Mouse (Mus musculus) liver, embryonic 14.5 days (tissue): Measurements from ENCODE around the gene Npr2. TPM values are rescaled to one million over a fixed set of nuclear protein-coding genes. Genes with fewer than 3 reads are reported as not detected.
A peak's percentile ranks its signal among the peaks of the same experiment; 100 is the strongest.

ENCODE experiments used
- ATAC-seq: fragments of 200-750 bp; cut with Nextera tagmentation; 2 replicates; pipeline ENCODE4 v1.8.0; 2017; ENCODE audit warnings: moderate number of reproducible peaks, mild to moderate bottlenecking, moderate library complexity; ENCODE audit not compliant: insufficient read depth
- DNase-seq, 3 experiments: peaks; one replicate each; pipeline ENCODE4 v3.0.0-alpha.2; 2012 to 2013; ENCODE audit warnings: low read depth in 3 of 3, low spot score in 3 of 3
- H3K27ac ChIP-seq: fragments of 300-500 bp; sonication (generic); 2 replicates; pipeline ENCODE4 v1.5.1; 2014; ENCODE audit warnings: moderate library complexity, mild to moderate bottlenecking, control low read depth, inconsistent platforms
- H3K27me3 ChIP-seq: fragments of 300-500 bp; sonication (generic); 2 replicates; pipeline ENCODE4 v1.6.1; 2014; ENCODE audit warnings: mild to moderate bottlenecking, low read length, moderate library complexity; ENCODE audit not compliant: control insufficient read depth, insufficient read depth
- H3K36me3 ChIP-seq: fragments of 300-500 bp; sonication (generic); replicated peaks from 2 replicates; pipeline ENCODE4 v1.6.1; 2014; ENCODE audit warnings: low read depth; ENCODE audit not compliant: control insufficient read depth, insufficient read depth
- H3K4me1 ChIP-seq, 2 experiments: fragments of 200-500 bp in 1 of 2; fragments of 300-500 bp in 1 of 2; sonication (generic) in 1 of 2; replicated peaks; 2 replicates each; pipeline ENCODE4 v1.6.1; 2012 to 2014; ENCODE audit warnings: antibody characterized with exemption in 1 of 2, inconsistent platforms in 1 of 2, low read length in 1 of 2; ENCODE audit not compliant: control insufficient read depth in 2 of 2, insufficient read depth in 2 of 2
- H3K4me2 ChIP-seq: fragments of 300-500 bp; sonication (generic); 2 replicates; pipeline ENCODE4 v1.6.1; 2014; ENCODE audit warnings: low read depth, mild to moderate bottlenecking, control low read depth, moderate library complexity
- H3K4me3 ChIP-seq, 2 experiments: fragments of 200-500 bp in 1 of 2; fragments of 300-500 bp in 1 of 2; sonication (generic) in 1 of 2; 2 replicates each; pipeline ENCODE4 v1.5.1; 2012 to 2014; ENCODE audit warnings: low read depth in 2 of 2, low read length in 2 of 2, mild to moderate bottlenecking in 2 of 2, control low read depth in 1 of 2, inconsistent platforms in 1 of 2, moderate library complexity in 1 of 2; ENCODE audit not compliant: insufficient read depth in 1 of 2
- H3K9ac ChIP-seq: fragments of 300-500 bp; sonication (generic); replicated peaks from 2 replicates; pipeline ENCODE4 v1.6.1; 2014; ENCODE audit warnings: mild to moderate bottlenecking, control low read depth, moderate library complexity
- H3K9me3 ChIP-seq: fragments of 300-500 bp; sonication (generic); 2 replicates; pipeline ENCODE4 v1.6.1; 2016; ENCODE audit warnings: low read length, mixed read lengths; ENCODE audit not compliant: control insufficient read depth
- CTCF ChIP-seq: IDR thresholded peaks from 2 replicates; pipeline ENCODE4 v1.5.1; 2016; ENCODE audit warnings: antibody characterized with exemption, low read depth, control low read depth
- EP300 ChIP-seq: IDR thresholded peaks from 2 replicates; pipeline ENCODE4 v1.6.1; 2016; ENCODE audit warnings: antibody characterized with exemption, low read depth
- WGBS: fragments of 180-500 bp; shearing (Covaris S2); extraction: QIAGEN DNeasy Blood & Tissue Kit; methylation state at CpG from one replicate; pipeline ENCODE4 v1.1.7; 2014; ENCODE audit not compliant: insufficient replicate concordance; 5-methylcytosine and 5-hydroxymethylcytosine counted together
- microRNA-seq: library from miRNA; unstranded; fragments of <30 nt; microRNA quantifications from one replicate; pipeline ENCODE4, GENCODE M21; 2016
- polyA plus RNA-seq, 2 experiments: library from polyadenylated mRNA; depleted of rRNA in 1 of 2; stranded (reverse) in 1 of 2; unstranded in 1 of 2; fragments of >200 nt; fragmentation: Nextera tagmentation in 1 of 2; extraction: Ambion mirVana in 1 of 2; gene quantifications; 2 replicates each; pipeline versions ENCODE4 v1.2.1 to v1.2.3; 2012 to 2014

Gene Npr2
- polyA plus RNA-seq, 2 experiments: 0.72 to 1.7 TPM

DNA sequence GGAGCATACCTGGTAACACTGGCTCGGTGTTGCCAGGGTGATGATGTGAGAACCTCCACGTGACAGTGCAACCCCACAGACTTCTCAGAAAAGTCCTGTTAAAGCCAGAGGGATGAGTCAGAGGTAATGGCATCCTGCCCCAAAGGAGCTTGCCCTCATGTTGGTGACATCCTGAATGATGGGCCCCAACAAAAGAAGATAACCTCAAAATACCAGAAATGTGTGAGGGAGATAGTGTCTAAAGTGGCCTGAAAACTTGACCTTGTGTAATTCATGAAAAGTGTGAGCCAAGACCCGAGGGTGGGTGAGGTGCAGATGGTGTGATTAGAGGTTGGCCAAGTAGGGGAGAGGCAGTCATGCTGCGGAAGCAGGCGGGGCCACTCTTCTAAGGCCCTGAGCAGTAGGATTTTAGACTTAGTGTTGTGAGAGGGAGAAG lies 62.1 kb downstream of the Npr2 start:
- Histone ChIP-seq H3K9me3 (no peaks in the 10 kb centered on the region), H3K27ac (no peak overlapping the region), H3K36me3 (no peaks in the 10 kb centered on the region), H3K9ac (no peak overlapping the region), H3K4me2 (no peak overlapping the region), H3K4me3 (no peak overlapping the region), H3K27me3 (no peaks in the 10 kb centered on the region), H3K4me1 (peaks cover 11 to 29% of the 10 kb centered on the region in 2 experiments; a peak in 3 of 4 replicates)
- WGBS: 19% methylated on average over 5 of the region's 5 CpGs
- no peak for DNase-seq
- TF ChIP-seq EP300 (no peak), CTCF (no peak)
- ATAC-seq: 0 out of 2 replicates have a peak, but pooled peaks have one; percentile 37

DNA sequence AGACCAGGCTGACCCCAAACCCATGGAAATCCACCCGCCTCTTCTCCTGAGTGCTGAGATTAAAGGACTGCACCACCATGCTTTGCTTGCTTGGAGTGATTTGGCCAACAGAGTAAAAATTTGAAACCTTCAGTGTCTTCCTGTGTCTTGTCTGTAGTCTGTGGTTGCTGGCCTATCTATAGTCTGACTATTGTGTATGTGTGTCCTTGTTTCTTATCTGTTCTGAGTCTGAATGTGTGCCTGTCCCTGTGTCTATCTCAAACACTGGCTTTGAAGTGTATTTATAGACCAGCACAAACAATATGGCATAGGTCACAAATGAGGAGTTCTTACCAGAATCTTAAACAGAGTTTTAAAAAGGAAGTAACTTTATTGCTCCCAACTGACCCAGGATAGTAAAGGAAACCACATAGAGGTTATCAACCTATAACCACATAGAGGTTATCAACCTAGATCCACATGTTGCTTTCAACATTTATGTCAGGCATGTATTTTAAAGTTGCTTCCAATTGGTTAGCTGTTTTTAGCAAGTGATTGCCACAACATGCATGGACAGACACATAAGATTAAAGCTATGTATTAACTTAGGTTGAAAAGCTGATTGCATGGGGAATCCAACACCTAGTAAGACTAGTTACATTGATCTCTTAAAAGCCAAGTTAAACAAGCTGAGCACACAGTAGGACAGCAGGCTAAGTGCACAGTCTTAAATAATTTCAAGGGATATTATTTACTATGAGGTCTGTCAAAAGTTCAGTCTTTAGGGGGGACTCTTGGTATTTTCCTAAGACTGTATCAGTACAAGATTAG lies 62.9 kb downstream of the Npr2 start:
- H3K4me3 ChIP-seq: no peak overlapping the region
- no peak overlapping the region for H3K27ac ChIP-seq
- no peaks in the 10 kb centered on the region for H3K9me3 ChIP-seq
- no peak overlapping the region for H3K4me2 ChIP-seq
- peak; percentile 52; the same call in 1 of the 2 replicates for ATAC-seq
- H3K27me3 ChIP-seq: no peaks in the 10 kb centered on the region
- no peaks in the 10 kb centered on the region for H3K36me3 ChIP-seq
- no peak for DNase-seq
- WGBS: 17% methylated on average over 1 of the region's 1 CpGs
- no peak overlapping the region for H3K9ac ChIP-seq
- peaks cover 11 to 29% of the 10 kb centered on the region in 2 experiments; a peak in 3 of 4 replicates for H3K4me1 ChIP-seq
- no peak for TF ChIP-seq EP300
- TF ChIP-seq CTCF: no peak

DNA sequence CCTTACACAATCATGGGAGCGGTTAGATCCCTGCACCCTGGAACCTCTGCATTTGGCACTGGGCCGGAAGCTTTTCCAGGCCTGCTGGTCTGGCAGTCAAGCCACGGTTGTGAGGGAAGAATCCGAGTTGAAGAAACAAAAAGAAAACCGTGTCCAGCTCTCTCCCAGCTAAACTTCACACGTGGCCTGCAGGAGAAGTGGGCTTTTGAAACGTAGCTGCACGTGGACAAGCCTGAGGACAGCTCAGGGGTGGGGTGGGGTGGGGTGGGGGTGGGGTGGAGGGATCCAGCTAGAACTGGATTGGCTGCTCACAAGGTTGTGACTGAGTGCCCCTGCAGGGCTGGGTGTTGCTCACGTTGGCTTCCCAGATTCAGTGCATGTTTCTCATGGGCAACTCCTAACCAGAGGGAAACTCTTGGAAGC lies 63.5 kb downstream of the Npr2 start:
- 20% methylated on average over 9 of the region's 9 CpGs for WGBS
- H3K9ac ChIP-seq: no peak overlapping the region
- H3K4me2 ChIP-seq: no peak overlapping the region
- H3K4me3 ChIP-seq: no peak overlapping the region
- TF ChIP-seq CTCF (no peak), EP300 (no peak)
- H3K36me3 ChIP-seq: no peaks in the 10 kb centered on the region
- H3K9me3 ChIP-seq: no peaks in the 10 kb centered on the region
- H3K4me1 ChIP-seq: peaks cover 11 to 29% of the 10 kb centered on the region in 2 experiments; a peak in 3 of 4 replicates
- no peaks in the 10 kb centered on the region for H3K27me3 ChIP-seq
- DNase-seq (no peak), ATAC-seq (no peak; the same call in 1 of the 2 replicates)
- H3K27ac ChIP-seq: no peak overlapping the region

DNA sequence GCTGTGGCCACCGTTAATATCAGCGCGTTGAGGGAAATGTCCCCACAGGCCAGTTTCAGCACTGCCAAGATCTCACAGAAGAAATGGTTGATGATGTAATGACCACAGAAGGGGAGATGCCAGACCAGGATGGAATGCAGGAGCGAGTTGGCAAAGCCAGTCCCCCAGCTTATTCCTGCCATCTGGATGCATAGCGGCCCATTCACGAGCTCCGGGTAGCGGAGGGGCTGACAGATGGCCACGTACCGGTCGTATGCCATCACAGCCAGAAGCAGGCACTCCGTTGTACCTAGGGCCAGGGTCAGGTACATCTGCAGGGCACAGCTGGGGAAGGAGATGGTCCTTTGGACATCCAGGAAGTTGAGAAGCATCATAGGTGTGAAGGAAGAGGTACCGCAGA lies 64.8 kb downstream of the Npr2 start:
- Histone ChIP-seq H3K4me2 (no peak overlapping the region), H3K9me3 (no peaks in the 10 kb centered on the region), H3K9ac (no peak overlapping the region), H3K36me3 (no peaks in the 10 kb centered on the region), H3K4me3 (no peak overlapping the region), H3K27me3 (no peaks in the 10 kb centered on the region), H3K4me1 (peaks cover 11 to 29% of the 10 kb centered on the region in 2 experiments; a peak in 3 of 4 replicates), H3K27ac (no peak overlapping the region)
- WGBS: 83% methylated on average over 13 of the region's 13 CpGs
- ATAC-seq (no peak), DNase-seq (no peak)
- TF ChIP-seq EP300 (no peak), CTCF (no peak)

DNA sequence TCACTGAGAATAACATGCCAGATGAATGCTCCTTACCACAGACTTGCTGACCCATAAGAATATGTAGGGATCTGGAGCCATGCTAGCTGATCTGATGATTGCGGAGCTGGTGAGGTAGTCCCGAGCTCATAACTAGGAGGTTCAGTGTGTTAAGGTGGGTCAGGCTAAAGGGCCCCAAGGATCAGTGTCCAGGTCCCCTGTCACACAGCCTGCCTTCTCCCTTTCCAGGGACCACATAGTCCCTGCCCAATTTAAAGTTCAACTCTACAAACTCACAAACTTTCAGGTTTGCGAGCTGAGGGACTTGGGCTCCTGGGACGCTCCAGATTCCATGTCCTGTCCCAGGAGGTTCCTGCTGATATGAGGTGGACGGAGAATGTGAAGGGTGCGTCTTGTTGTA lies 69.0 kb downstream of the Npr2 start, which contains the start of gene Olfr70:
TSS of gene Olfr70 (minus strand) at position 101 of the 400 bp plus-strand sequence.
- no peak for DNase-seq
- H3K36me3 ChIP-seq: no peaks in the 10 kb centered on the region
- no peaks in the 10 kb centered on the region for H3K27me3 ChIP-seq
- 69% methylated on average over 6 of the region's 6 CpGs for WGBS
- H3K4me1 ChIP-seq: 0 out of 4 replicates have a peak, but pooled peaks cover 0 to 2% of the 10 kb centered on the region in 2 experiments
- no peak for ATAC-seq
- H3K4me2 ChIP-seq: no peak within 1 kb of the TSS
- TF ChIP-seq CTCF (no peak), EP300 (no peak)
- H3K27ac ChIP-seq: no peak within 1 kb of the TSS
- no peak within 1 kb of the TSS for H3K4me3 ChIP-seq
- H3K9me3 ChIP-seq: no peaks in the 10 kb centered on the region
- H3K9ac ChIP-seq: no peak within 1 kb of the TSS

Small RNA genes lying within 50 kb of the gene (microRNA-seq; reads per million reads assigned to microRNA genes)
- gene Gm25262: not detected

Other genes starting within 250 kb of the Npr2 start
- 0.50 and 0.81 TPM in 2 replicates for gene Rusc2, start 250.0 kb upstream of the Npr2 start, polyA plus RNA-seq (2012; rRNA removed)
- gene Rusc2, start 250.0 kb upstream of the Npr2 start, polyA plus RNA-seq (2014; fragmentation: Nextera tagmentation; extraction: Ambion mirVana): 0.28 and 0.81 TPM in 2 replicates
- not detected in 2 replicates for gene Fam166b, start 202.8 kb upstream of the Npr2 start, polyA plus RNA-seq (2012; rRNA removed)
- gene Fam166b, start 202.8 kb upstream of the Npr2 start, polyA plus RNA-seq (2014; fragmentation: Nextera tagmentation; extraction: Ambion mirVana): not detected in 2 replicates
- gene Tesk1, start 190.0 kb upstream of the Npr2 start, polyA plus RNA-seq (2012; rRNA removed): 3.3 and 4.0 TPM in 2 replicates
- gene Tesk1, start 190.0 kb upstream of the Npr2 start, polyA plus RNA-seq (2014; fragmentation: Nextera tagmentation; extraction: Ambion mirVana): 0.65 and 1.2 TPM in 2 replicates
- gene Cd72, start 177.3 kb upstream of the Npr2 start, polyA plus RNA-seq (2012; rRNA removed): 0.11 and 0.31 TPM in 2 replicates
- gene Cd72, start 177.3 kb upstream of the Npr2 start, polyA plus RNA-seq (2014; fragmentation: Nextera tagmentation; extraction: Ambion mirVana): 0.74 and 0.95 TPM in 2 replicates
- gene Sit1, start 148.2 kb upstream of the Npr2 start, polyA plus RNA-seq (2012; rRNA removed): 0.04 TPM in 1 of 2 replicates, not detected in the other
- gene Sit1, start 148.2 kb upstream of the Npr2 start, polyA plus RNA-seq (2014; fragmentation: Nextera tagmentation; extraction: Ambion mirVana): not detected in 2 replicates
- gene Ccdc107, start 139.0 kb upstream of the Npr2 start, polyA plus RNA-seq (2012; rRNA removed): 11.8 and 27.6 TPM in 2 replicates
- 32.1 and 36.7 TPM in 2 replicates for gene Ccdc107, start 139.0 kb upstream of the Npr2 start, polyA plus RNA-seq (2014; fragmentation: Nextera tagmentation; extraction: Ambion mirVana)
- 37.5 and 42.5 TPM in 2 replicates for gene Arhgef39, start 132.2 kb upstream of the Npr2 start, polyA plus RNA-seq (2012; rRNA removed)
- 23.4 and 24.7 TPM in 2 replicates for gene Arhgef39, start 132.2 kb upstream of the Npr2 start, polyA plus RNA-seq (2014; fragmentation: Nextera tagmentation; extraction: Ambion mirVana)
- 0.75 and 0.84 TPM in 2 replicates for gene Car9, start 125.0 kb upstream of the Npr2 start, polyA plus RNA-seq (2012; rRNA removed)
- gene Car9, start 125.0 kb upstream of the Npr2 start, polyA plus RNA-seq (2014; fragmentation: Nextera tagmentation; extraction: Ambion mirVana): 0.32 and 0.59 TPM in 2 replicates
- gene Tpm2, start 108.2 kb upstream of the Npr2 start, polyA plus RNA-seq (2012; rRNA removed): 3.3 and 8.9 TPM in 2 replicates
- gene Tpm2, start 108.2 kb upstream of the Npr2 start, polyA plus RNA-seq (2014; fragmentation: Nextera tagmentation; extraction: Ambion mirVana): 12.6 and 16.1 TPM in 2 replicates
- gene Creb3, start 69.6 kb upstream of the Npr2 start, polyA plus RNA-seq (2012; rRNA removed): 9.6 and 10.9 TPM in 2 replicates
- gene Creb3, start 69.6 kb upstream of the Npr2 start, polyA plus RNA-seq (2014; fragmentation: Nextera tagmentation; extraction: Ambion mirVana): 21.2 and 21.7 TPM in 2 replicates
- gene Tln1, start 69.2 kb upstream of the Npr2 start, polyA plus RNA-seq (2012; rRNA removed): 26.4 and 30.1 TPM in 2 replicates
- 39.3 and 39.7 TPM in 2 replicates for gene Tln1, start 69.2 kb upstream of the Npr2 start, polyA plus RNA-seq (2014; fragmentation: Nextera tagmentation; extraction: Ambion mirVana)
- 13.4 and 15.1 TPM in 2 replicates for gene Rgp1, start 53.2 kb upstream of the Npr2 start, polyA plus RNA-seq (2012; rRNA removed)
- gene Rgp1, start 53.2 kb upstream of the Npr2 start, polyA plus RNA-seq (2014; fragmentation: Nextera tagmentation; extraction: Ambion mirVana): 11.0 and 11.4 TPM in 2 replicates
- gene Gba2, start 53.1 kb upstream of the Npr2 start, polyA plus RNA-seq (2012; rRNA removed): 12.5 and 12.7 TPM in 2 replicates
- gene Gba2, start 53.1 kb upstream of the Npr2 start, polyA plus RNA-seq (2014; fragmentation: Nextera tagmentation; extraction: Ambion mirVana): 10.5 and 11.9 TPM in 2 replicates
- not detected in 2 replicates for gene Msmp, start 47.4 kb upstream of the Npr2 start, polyA plus RNA-seq (2012; rRNA removed)
- gene Msmp, start 47.4 kb upstream of the Npr2 start, polyA plus RNA-seq (2014; fragmentation: Nextera tagmentation; extraction: Ambion mirVana): not detected in 2 replicates
- gene Spag8, start 21.7 kb downstream of the Npr2 start, polyA plus RNA-seq (2012; rRNA removed): 0.16 and 0.31 TPM in 2 replicates
- gene Spag8, start 21.7 kb downstream of the Npr2 start, polyA plus RNA-seq (2014; fragmentation: Nextera tagmentation; extraction: Ambion mirVana): 0.24 TPM in 1 of 2 replicates, not detected in the other
- 29.1 and 29.2 TPM in 2 replicates for gene Hint2, start 24.5 kb downstream of the Npr2 start, polyA plus RNA-seq (2012; rRNA removed)
- gene Hint2, start 24.5 kb downstream of the Npr2 start, polyA plus RNA-seq (2014; fragmentation: Nextera tagmentation; extraction: Ambion mirVana): 76.8 and 77.6 TPM in 2 replicates
- gene Tmem8b, start 37.0 kb downstream of the Npr2 start, polyA plus RNA-seq (2012; rRNA removed): 0.22 and 0.37 TPM in 2 replicates
- gene Tmem8b, start 37.0 kb downstream of the Npr2 start, polyA plus RNA-seq (2014; fragmentation: Nextera tagmentation; extraction: Ambion mirVana): 0.05 and 0.11 TPM in 2 replicates
- gene Fam221b, start 37.2 kb downstream of the Npr2 start, polyA plus RNA-seq (2012; rRNA removed): 0.01 and 0.02 TPM in 2 replicates
- gene Fam221b, start 37.2 kb downstream of the Npr2 start, polyA plus RNA-seq (2014; fragmentation: Nextera tagmentation; extraction: Ambion mirVana): 1.7 TPM in 2 replicates
- gene Olfr70, start 68.9 kb downstream of the Npr2 start, polyA plus RNA-seq (2012; rRNA removed): not detected in 2 replicates
- not detected in 2 replicates for gene Olfr70, start 68.9 kb downstream of the Npr2 start, polyA plus RNA-seq (2014; fragmentation: Nextera tagmentation; extraction: Ambion mirVana)
- not detected in 2 replicates for gene Olfr71, start 78.3 kb downstream of the Npr2 start, polyA plus RNA-seq (2012; rRNA removed)
- gene Olfr71, start 78.3 kb downstream of the Npr2 start, polyA plus RNA-seq (2014; fragmentation: Nextera tagmentation; extraction: Ambion mirVana): not detected in 2 replicates
- gene Hrct1, start 95.3 kb downstream of the Npr2 start, polyA plus RNA-seq (2012; rRNA removed): 0.08 and 0.09 TPM in 2 replicates
- 0.06 and 0.21 TPM in 2 replicates for gene Hrct1, start 95.3 kb downstream of the Npr2 start, polyA plus RNA-seq (2014; fragmentation: Nextera tagmentation; extraction: Ambion mirVana)
- 0.01 and 0.02 TPM in 2 replicates for gene Spaar, start 98.1 kb downstream of the Npr2 start, polyA plus RNA-seq (2012; rRNA removed)
- 0.03 TPM in 1 of 2 replicates, not detected in the other for gene Spaar, start 98.1 kb downstream of the Npr2 start, polyA plus RNA-seq (2014; fragmentation: Nextera tagmentation; extraction: Ambion mirVana)
- gene Olfr159, start 139.1 kb downstream of the Npr2 start, polyA plus RNA-seq (2012; rRNA removed): not detected in 2 replicates
- gene Olfr159, start 139.1 kb downstream of the Npr2 start, polyA plus RNA-seq (2014; fragmentation: Nextera tagmentation; extraction: Ambion mirVana): not detected in 2 replicates
- not detected in 2 replicates for gene Olfr156, start 192.0 kb downstream of the Npr2 start, polyA plus RNA-seq (2012; rRNA removed)
- gene Olfr156, start 192.0 kb downstream of the Npr2 start, polyA plus RNA-seq (2014; fragmentation: Nextera tagmentation; extraction: Ambion mirVana): not detected in 2 replicates
- gene Olfr157, start 208.3 kb downstream of the Npr2 start, polyA plus RNA-seq (2012; rRNA removed): not detected in 2 replicates
- not detected in 2 replicates for gene Olfr157, start 208.3 kb downstream of the Npr2 start, polyA plus RNA-seq (2014; fragmentation: Nextera tagmentation; extraction: Ambion mirVana)
- not detected in 2 replicates for gene Olfr155, start 219.6 kb downstream of the Npr2 start, polyA plus RNA-seq (2012; rRNA removed)
- gene Olfr155, start 219.6 kb downstream of the Npr2 start, polyA plus RNA-seq (2014; fragmentation: Nextera tagmentation; extraction: Ambion mirVana): not detected in 2 replicates
- gene Reck, start 243.6 kb downstream of the Npr2 start, polyA plus RNA-seq (2012; rRNA removed): 1.2 and 1.7 TPM in 2 replicates
- 1.6 and 2.0 TPM in 2 replicates for gene Reck, start 243.6 kb downstream of the Npr2 start, polyA plus RNA-seq (2014; fragmentation: Nextera tagmentation; extraction: Ambion mirVana)